Mouse (Mus musculus) left cerebral cortex, postnatal 4 days (tissue): ENCODE data around the gene Tssk1. TPM values are rescaled to one million over a fixed set of nuclear protein-coding genes. Genes with fewer than 3 reads are reported as not detected.

Experiments used
- DNase-seq: peaks from one replicate; pipeline ENCODE4 v3.0.0-alpha.2; 2022
- intact Hi-C: fragments of 180-260 bp; cut with DNase I; formaldehyde crosslinking; loops from one replicate; pipeline ENCODE4 v1.15.1; 2025
- total RNA-seq, 2 experiments: library from RNA; stranded (reverse); gene quantifications; 2 replicates each; pipeline ENCODE4 v1.2.3; 2021

The Tssk1 gene
- total RNA-seq, 2 experiments from 2014 or later: not detected

GRCm38 (mm10) chr16:17939255-17939751 lies 45.3 kb downstream of the Tssk1 start:
- no peak for DNase-seq
- intact Hi-C loops: no loop called here

- DNase-seq: no peak
- intact Hi-C loops: no loop called here
Measured at GRCm38 (mm10) chr16:17943466-17943865, 49.4 kb downstream of the Tssk1 start.

GRCm38 (mm10) chr16:17945081-17945831 lies 51.2 kb downstream of the Tssk1 start:
- no peak for DNase-seq
- intact Hi-C loops: no loop called here

Other genes with a start within 250 kb of the Tssk1 start
- gene Ccdc74a, start 247.8 kb upstream of the Tssk1 start, total RNA-seq: 10 to 100 TPM; 17.5 to 20.9 TPM
- gene Med15, start 161.3 kb upstream of the Tssk1 start, total RNA-seq: 10 to 100 TPM; 78.9 to 80.8 TPM
- gene Klhl22, start 134.6 kb upstream of the Tssk1 start, total RNA-seq: 10 to 100 TPM; 86.2 to 95.3 TPM
- gene Scarf2, start 96.9 kb upstream of the Tssk1 start, total RNA-seq: 1 to 10 TPM; 5.6 to 6.3 TPM
- 1 to 10 TPM; 3.9 to 4.3 TPM for gene B830017H08Rik, start 61.1 kb upstream of the Tssk1 start, total RNA-seq
- gene Car15, start 55.9 kb upstream of the Tssk1 start, total RNA-seq: 1 to 10 TPM; 6.8 to 7.1 TPM
- 1 to 10 TPM in 1 of 2 experiments, under 1 TPM in 1; 0.77 to 1.2 TPM for gene Gm20518, start 2.6 kb upstream of the Tssk1 start, total RNA-seq
- gene Dgcr2, start 4.3 kb downstream of the Tssk1 start, total RNA-seq: 100 to 1,000 TPM; 116 to 123 TPM
- gene Tssk2, start 4.4 kb downstream of the Tssk1 start, total RNA-seq: not detected
- gene Ess2, start 17.1 kb downstream of the Tssk1 start, total RNA-seq: 10 to 100 TPM; 40.7 to 45.1 TPM
- not detected for gene Gsc2, start 20.8 kb downstream of the Tssk1 start, total RNA-seq
- 100 to 1,000 TPM; 107 TPM for gene Slc25a1, start 34.0 kb downstream of the Tssk1 start, total RNA-seq
- not detected for gene Vpreb2, start 86.2 kb downstream of the Tssk1 start, total RNA-seq
- gene Dgcr6, start 158.6 kb downstream of the Tssk1 start, total RNA-seq: 10 to 100 TPM; 80.9 to 85.8 TPM
- 1 to 10 TPM; 4.8 to 6.4 TPM for gene Prodh, start 196.0 kb downstream of the Tssk1 start, total RNA-seq
- gene Rtn4r, start 233.4 kb downstream of the Tssk1 start, total RNA-seq: 10 to 100 TPM; 63.1 to 63.3 TPM